Mouse (Mus musculus): ENCODE measurements around the gene Rtn4rl1. TPM values are rescaled to one million over a fixed set of nuclear protein-coding genes. Genes with fewer than 3 reads are reported as not detected.
"Not testable (repeated sequence)": the region's sequence is repeated elsewhere in the genome, so short reads cannot be mapped to it uniquely, and the experiment has no call there.

Rtn4rl1 gene
- polyA plus RNA-seq, 1 experiment from 2014 or later, result 2.0 TPM

DNA sequence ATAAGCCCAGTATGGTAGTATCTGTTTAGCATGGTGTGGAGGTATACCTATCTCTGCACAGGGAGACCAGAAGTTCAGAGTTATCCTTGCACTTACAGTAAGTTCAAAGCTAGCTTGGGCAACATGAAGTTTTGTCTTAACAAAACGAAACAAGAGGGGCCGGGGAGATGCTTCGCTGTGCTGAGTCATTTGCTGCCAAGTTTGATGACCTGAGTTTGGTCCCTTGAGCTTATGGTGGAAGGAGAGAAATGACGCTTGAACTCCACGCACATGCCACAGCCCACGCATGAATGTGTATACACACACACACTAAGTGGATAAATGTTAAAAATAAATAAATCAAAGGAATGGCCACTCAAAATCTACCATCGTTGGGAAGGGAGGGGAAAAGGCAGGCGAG lies 94.9 kb downstream of the Rtn4rl1 start:
- Histone ChIP-seq H3K9ac (ENCODE audit: low read length) (no peak overlapping the region), H3K4me1 (replicated peaks; ENCODE audit: control insufficient read depth, insufficient read depth, low read length) (peaks cover 3% of the 10 kb centered on the region), H3K27me3 (replicated peaks; ENCODE audit: control insufficient read depth, insufficient read depth, low read length) (0 out of 2 replicates have a peak, but pooled peaks cover 15% of the 10 kb centered on the region), H3K27ac (ENCODE audit: low read depth) (no peak overlapping the region), H3K9me3 (ENCODE audit: control insufficient read depth, low read length) (no peaks in the 10 kb centered on the region), H3K4me3 (ENCODE audit: low read depth, low read length) (no peak overlapping the region), H3K36me3 (ENCODE audit: control insufficient read depth, insufficient read depth, low read length) (no peaks in the 10 kb centered on the region), H3K4me2 (ENCODE audit: low read length) (no peak overlapping the region)
- WGBS, result 70% methylated on average over 8 of the region's 8 CpGs
- ATAC-seq (replicated peaks; ENCODE audit: low FRiP score, low TSS enrichment, low read depth) (no peak), DNase-seq (ENCODE audit: low spot score) (no peak)

DNA sequence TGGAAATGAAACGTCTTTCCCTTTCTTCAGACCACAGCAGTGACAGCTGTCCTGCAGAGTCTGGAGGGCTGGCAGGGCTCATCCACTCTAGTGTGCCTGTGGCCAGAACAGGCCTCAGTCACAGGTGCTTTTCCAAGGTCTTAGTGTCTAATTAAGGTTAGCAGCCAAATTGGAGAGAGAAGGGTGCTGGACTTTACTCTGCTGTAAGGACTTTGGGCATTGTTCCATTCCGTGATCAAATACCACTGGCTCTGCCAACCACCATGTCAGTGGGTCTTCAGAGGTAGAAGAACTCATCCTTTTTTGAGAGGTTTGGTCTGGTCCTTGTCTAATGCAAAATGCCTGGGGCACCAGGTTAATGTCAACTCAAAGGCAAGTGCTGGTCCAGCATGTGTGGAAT lies 95.5 kb downstream of the Rtn4rl1 start:
- peaks cover 8% of the 10 kb centered on the region for H3K4me1 ChIP-seq (replicated peaks; ENCODE audit: control insufficient read depth, insufficient read depth, low read length)
- H3K4me2 ChIP-seq (ENCODE audit: low read length), result no peak overlapping the region
- H3K4me3 ChIP-seq (ENCODE audit: low read depth, low read length), result no peak overlapping the region
- no peaks in the 10 kb centered on the region for H3K9me3 ChIP-seq (ENCODE audit: control insufficient read depth, low read length)
- DNase-seq (ENCODE audit: low spot score), result no peak
- H3K36me3 ChIP-seq (ENCODE audit: control insufficient read depth, insufficient read depth, low read length), result no peaks in the 10 kb centered on the region
- 71% methylated on average over 2 of the region's 2 CpGs for WGBS
- H3K27ac ChIP-seq (ENCODE audit: low read depth), result no peak overlapping the region
- 0 out of 2 replicates have a peak, but pooled peaks cover 15% of the 10 kb centered on the region for H3K27me3 ChIP-seq (replicated peaks; ENCODE audit: control insufficient read depth, insufficient read depth, low read length)
- no peak for ATAC-seq (replicated peaks; ENCODE audit: low FRiP score, low TSS enrichment, low read depth)
- H3K9ac ChIP-seq (ENCODE audit: low read length), result no peak overlapping the region

- H3K4me3 ChIP-seq (ENCODE audit: low read depth, low read length), result no peak overlapping the region
- WGBS, result 20% methylated on average over 6 of the region's 6 CpGs
- no peak overlapping the region for H3K27ac ChIP-seq (ENCODE audit: low read depth)
- peak; percentile 38; the same call in 1 of the 2 replicates for ATAC-seq (replicated peaks; ENCODE audit: low FRiP score, low TSS enrichment, low read depth)
- no peak overlapping the region for H3K9ac ChIP-seq (ENCODE audit: low read length)
- DNase-seq (ENCODE audit: low spot score), result peak; percentile 98
- H3K27me3 ChIP-seq (replicated peaks; ENCODE audit: control insufficient read depth, insufficient read depth, low read length), result 0 out of 2 replicates have a peak, but pooled peaks cover 12% of the 10 kb centered on the region
- H3K9me3 ChIP-seq (ENCODE audit: control insufficient read depth, low read length), result no peaks in the 10 kb centered on the region
- H3K4me2 ChIP-seq (ENCODE audit: low read length), result no peak overlapping the region
- H3K36me3 ChIP-seq (ENCODE audit: control insufficient read depth, insufficient read depth, low read length), result no peaks in the 10 kb centered on the region
- H3K4me1 ChIP-seq (replicated peaks; ENCODE audit: control insufficient read depth, insufficient read depth, low read length), result peaks cover 14% of the 10 kb centered on the region
Observed at GRCm38 (mm10) chr11:75290566-75291271, 97.1 kb downstream of the Rtn4rl1 start.

GRCm38 (mm10) chr11:75291389-75292215 lies 98.0 kb downstream of the Rtn4rl1 start:
- no peak overlapping the region for H3K4me3 ChIP-seq (ENCODE audit: low read depth, low read length)

DNA sequence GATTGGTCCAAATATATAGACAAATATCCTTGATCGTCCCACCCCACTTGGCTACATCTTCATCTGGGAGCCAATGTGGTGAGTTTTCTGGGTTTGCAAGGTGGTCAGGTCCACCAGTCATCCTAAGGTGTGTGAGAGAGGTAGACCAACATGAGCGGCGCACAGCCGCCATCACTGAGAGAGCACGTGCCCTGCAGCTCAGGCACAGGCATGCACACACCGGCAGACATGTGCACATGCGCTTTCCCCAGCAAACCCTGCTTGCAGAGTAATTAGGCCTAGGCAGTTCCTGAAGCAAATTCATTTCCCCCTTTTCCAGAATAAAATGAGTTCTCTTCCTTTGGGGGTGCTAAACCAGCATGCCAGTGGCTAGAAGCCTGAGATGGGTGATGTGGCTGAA lies 98.7 kb downstream of the Rtn4rl1 start:
- Histone ChIP-seq H3K27ac (ENCODE audit: low read depth) (no peak overlapping the region), H3K4me2 (ENCODE audit: low read length) (no peak overlapping the region), H3K9ac (ENCODE audit: low read length) (no peak overlapping the region), H3K4me3 (ENCODE audit: low read depth, low read length) (no peak overlapping the region), H3K9me3 (ENCODE audit: control insufficient read depth, low read length) (no peaks in the 10 kb centered on the region), H3K27me3 (replicated peaks; ENCODE audit: control insufficient read depth, insufficient read depth, low read length) (0 out of 2 replicates have a peak, but pooled peaks cover 12% of the 10 kb centered on the region), H3K4me1 (replicated peaks; ENCODE audit: control insufficient read depth, insufficient read depth, low read length) (peaks cover 14% of the 10 kb centered on the region), H3K36me3 (ENCODE audit: control insufficient read depth, insufficient read depth, low read length) (no peaks in the 10 kb centered on the region)
- ATAC-seq (replicated peaks; ENCODE audit: low FRiP score, low TSS enrichment, low read depth), result no peak
- DNase-seq (ENCODE audit: low spot score), result no peak
- WGBS, result 85% methylated on average over 7 of the region's 7 CpGs

More at GRCm38 (mm10) chr11:75291389-75292215, 98.0 kb downstream of the Rtn4rl1 start:
- Histone ChIP-seq H3K9ac (ENCODE audit: low read length) (no peak overlapping the region), H3K27ac (ENCODE audit: low read depth) (no peak overlapping the region), H3K4me2 (ENCODE audit: low read length) (no peak overlapping the region; the same call in 1 of the 2 replicates), H3K4me1 (replicated peaks; ENCODE audit: control insufficient read depth, insufficient read depth, low read length) (peaks cover 14% of the 10 kb centered on the region), H3K36me3 (ENCODE audit: control insufficient read depth, insufficient read depth, low read length) (no peaks in the 10 kb centered on the region), H3K27me3 (replicated peaks; ENCODE audit: control insufficient read depth, insufficient read depth, low read length) (0 out of 2 replicates have a peak, but pooled peaks cover 12% of the 10 kb centered on the region), H3K9me3 (ENCODE audit: control insufficient read depth, low read length) (no peaks in the 10 kb centered on the region)
- no peak for DNase-seq (ENCODE audit: low spot score)
- 35% methylated on average over 25 of the region's 25 CpGs for whole genome bisulfite sequencing
- no peak for ATAC-seq (replicated peaks; ENCODE audit: low FRiP score, low TSS enrichment, low read depth)

DNA sequence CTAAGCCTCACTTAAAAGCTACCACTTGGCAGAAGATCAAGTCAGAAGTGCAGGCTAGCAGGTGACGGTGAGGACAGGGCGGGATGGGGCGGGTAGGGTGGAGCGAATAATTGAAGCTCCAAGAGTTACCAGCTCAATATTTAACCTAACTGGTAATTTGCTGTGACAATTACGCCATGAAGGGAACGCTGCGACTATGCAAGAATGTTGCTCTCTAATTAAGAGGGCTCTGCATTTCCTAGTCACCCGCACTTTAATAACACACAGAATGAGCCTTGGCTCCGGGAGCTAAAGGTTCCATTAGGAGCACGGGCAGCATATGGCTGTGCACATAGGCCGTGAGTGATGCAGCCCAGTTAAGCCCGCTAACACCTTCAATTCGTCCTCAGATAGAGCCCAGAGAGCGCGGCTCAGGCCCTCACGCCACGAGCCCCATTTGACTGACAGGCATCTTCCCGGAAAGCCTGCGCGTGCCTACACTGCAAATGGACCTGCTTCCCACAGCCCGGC lies 100.3 kb downstream of the Rtn4rl1 start:
- Histone ChIP-seq H3K27ac (ENCODE audit: low read depth) (no peak overlapping the region), H3K4me2 (ENCODE audit: low read length) (no peak overlapping the region), H3K9me3 (ENCODE audit: control insufficient read depth, low read length) (no peaks in the 10 kb centered on the region), H3K36me3 (ENCODE audit: control insufficient read depth, insufficient read depth, low read length) (no peaks in the 10 kb centered on the region), H3K9ac (ENCODE audit: low read length) (no peak overlapping the region), H3K4me1 (replicated peaks; ENCODE audit: control insufficient read depth, insufficient read depth, low read length) (peaks cover 18% of the 10 kb centered on the region), H3K4me3 (ENCODE audit: low read depth, low read length) (no peak overlapping the region), H3K27me3 (replicated peaks; ENCODE audit: control insufficient read depth, insufficient read depth, low read length) (0 out of 2 replicates have a peak, but pooled peaks cover 12% of the 10 kb centered on the region)
- DNase-seq (ENCODE audit: low spot score) (no peak), ATAC-seq (replicated peaks; ENCODE audit: low FRiP score, low TSS enrichment, low read depth) (no peak)
- WGBS, result 33% methylated on average over 21 of the region's 21 CpGs

- ATAC-seq (replicated peaks; ENCODE audit: low FRiP score, low TSS enrichment, low read depth) (no peak), DNase-seq (ENCODE audit: low spot score) (no peak)
- Histone ChIP-seq H3K9me3 (ENCODE audit: control insufficient read depth, low read length) (no peaks in the 10 kb centered on the region), H3K27ac (ENCODE audit: low read depth) (no peak overlapping the region), H3K4me3 (ENCODE audit: low read depth, low read length) (no peak overlapping the region), H3K36me3 (ENCODE audit: control insufficient read depth, insufficient read depth, low read length) (peaks cover 5% of the 10 kb centered on the region; the same call in 1 of the 2 replicates), H3K27me3 (replicated peaks; ENCODE audit: control insufficient read depth, insufficient read depth, low read length) (0 out of 2 replicates have a peak, but pooled peaks cover 12% of the 10 kb centered on the region), H3K9ac (ENCODE audit: low read length) (no peak overlapping the region), H3K4me1 (replicated peaks; ENCODE audit: control insufficient read depth, insufficient read depth, low read length) (peaks cover 18% of the 10 kb centered on the region), H3K4me2 (ENCODE audit: low read length) (no peak overlapping the region)
- 44% methylated on average over 9 of the region's 9 CpGs for WGBS
Observed at GRCm38 (mm10) chr11:75294862-75295261, 101.3 kb downstream of the Rtn4rl1 start.

GRCm38 (mm10) chr11:75295534-75295933 lies 102.0 kb downstream of the Rtn4rl1 start:
- 0 out of 2 replicates have a peak, but pooled peaks cover 12% of the 10 kb centered on the region for H3K27me3 ChIP-seq (replicated peaks; ENCODE audit: control insufficient read depth, insufficient read depth, low read length)
- peaks cover 11% of the 10 kb centered on the region for H3K36me3 ChIP-seq (ENCODE audit: control insufficient read depth, insufficient read depth, low read length)
- WGBS, result 98% methylated on average over 5 of the region's 5 CpGs
- H3K4me3 ChIP-seq (ENCODE audit: low read depth, low read length); H3K27ac ChIP-seq (ENCODE audit: low read depth); H3K9ac ChIP-seq (ENCODE audit: low read length); DNase-seq (ENCODE audit: low spot score); H3K4me2 ChIP-seq (ENCODE audit: low read length); ATAC-seq (replicated peaks; ENCODE audit: low FRiP score, low TSS enrichment, low read depth); H3K9me3 ChIP-seq (ENCODE audit: control insufficient read depth, low read length): not testable (repeated sequence)
- peaks cover 18% of the 10 kb centered on the region for H3K4me1 ChIP-seq (replicated peaks; ENCODE audit: control insufficient read depth, insufficient read depth, low read length)
